Mouse (Mus musculus) thymus, adult 2 months (tissue): ENCODE measurements around the gene Nckap1. TPM values are rescaled to one million over a fixed set of nuclear protein-coding genes. Genes with fewer than 3 reads are reported as not detected.
"Not testable (repeated sequence)": the region's sequence is repeated elsewhere in the genome, so short reads cannot be mapped to it uniquely, and the experiment has no call there.

Experiments used
- DNase-seq: peaks from one replicate; pipeline ENCODE4 v3.0.0; 2021
- H3K27ac ChIP-seq: fragments of 200-500 bp; 2 replicates; pipeline ENCODE4 v1.5.1; 2012; ENCODE audit warnings: low read length, control low read depth; ENCODE audit not compliant: control insufficient read depth, insufficient read depth
- H3K27me3 ChIP-seq: fragments of 200-500 bp; 2 replicates; pipeline ENCODE4 v1.6.1; 2012; ENCODE audit warnings: mild to moderate bottlenecking, low read length, moderate library complexity, mixed read lengths; ENCODE audit not compliant: control insufficient read depth, insufficient read depth
- H3K36me3 ChIP-seq: fragments of 200-500 bp; 2 replicates; pipeline ENCODE4 v1.6.1; 2012; ENCODE audit warnings: mild to moderate bottlenecking, low read length, moderate library complexity; ENCODE audit not compliant: control insufficient read depth, insufficient read depth
- H3K4me1 ChIP-seq: fragments of 200-500 bp; replicated peaks from 2 replicates; pipeline ENCODE4 v1.6.1; 2012; ENCODE audit warnings: low read length; ENCODE audit not compliant: control insufficient read depth, insufficient read depth
- H3K4me3 ChIP-seq: fragments of 200-500 bp; 2 replicates; pipeline ENCODE4 v1.5.1; 2012; ENCODE audit warnings: mild to moderate bottlenecking, low read length, control low read depth, moderate library complexity; ENCODE audit not compliant: control insufficient read depth, insufficient read depth
- CTCF ChIP-seq: fragments of 200-500 bp; IDR thresholded peaks from 2 replicates; pipeline ENCODE4 v1.5.1; 2012; ENCODE audit warnings: mild to moderate bottlenecking, control low read depth, low read length, moderate library complexity, borderline replicate concordance; ENCODE audit not compliant: control insufficient read depth, poor library complexity, insufficient read depth; ENCODE audit errors: extremely low read depth
- POLR2A ChIP-seq: fragments of 200-500 bp; IDR thresholded peaks from 2 replicates; pipeline ENCODE4 v1.6.1; 2012; ENCODE audit warnings: mild to moderate bottlenecking, low read length, control low read depth, moderate library complexity; ENCODE audit not compliant: control insufficient read depth, poor library complexity, insufficient read depth; ENCODE audit errors: extremely low read depth
- WGBS: fragments of 180-500 bp; shearing (Covaris S2); methylation state at CpG from one replicate; pipeline ENCODE4 v1.1.7; 2018; 5-methylcytosine and 5-hydroxymethylcytosine counted together
- polyA plus RNA-seq: library from polyadenylated mRNA; depleted of rRNA; stranded (reverse); fragments of >200 nt; gene quantifications from 2 replicates; pipeline ENCODE4 v1.2.3, GENCODE M21; 2012

Gene Nckap1
- polyA plus RNA-seq, 1 experiment: 9.1 TPM

- WGBS: 62% methylated on average over 3 of the region's 3 CpGs
- H3K4me3 ChIP-seq: no peak overlapping the region
- H3K36me3 ChIP-seq: no peaks in the 10 kb centered on the region
- DNase-seq: no peak
- H3K27me3 ChIP-seq: no peaks in the 10 kb centered on the region
- H3K27ac ChIP-seq: no peak overlapping the region
- H3K4me1 ChIP-seq: no peaks in the 10 kb centered on the region
- TF ChIP-seq CTCF (no peak), POLR2A (no peak)
Measured at GRCm38 (mm10) chr2:80537156-80537555, 44.0 kb downstream of the Nckap1 start.

GRCm38 (mm10) chr2:80536608-80537007 is 44.6 kb downstream of the Nckap1 start:
- no peaks in the 10 kb centered on the region for H3K36me3 ChIP-seq
- no peak for TF ChIP-seq POLR2A
- no peak for TF ChIP-seq CTCF
- no peaks in the 10 kb centered on the region for H3K4me1 ChIP-seq
- H3K4me3 ChIP-seq: no peak overlapping the region
- no peak for DNase-seq
- H3K27ac ChIP-seq: no peak overlapping the region
- no peaks in the 10 kb centered on the region for H3K27me3 ChIP-seq
- WGBS: 33% methylated on average over 2 of the region's 2 CpGs

- Histone ChIP-seq H3K4me1 (no peaks in the 10 kb centered on the region), H3K4me3 (no peak overlapping the region), H3K36me3 (no peaks in the 10 kb centered on the region), H3K27ac (no peak overlapping the region), H3K27me3 (no peaks in the 10 kb centered on the region)
- no peak for DNase-seq
- TF ChIP-seq CTCF (no peak), POLR2A (no peak)
- 35% methylated on average over 9 of the region's 9 CpGs for WGBS
Measured at GRCm38 (mm10) chr2:80524275-80524674, 56.9 kb downstream of the Nckap1 start.

- no peak overlapping the region for H3K4me3 ChIP-seq
- H3K4me1 ChIP-seq: no peaks in the 10 kb centered on the region
- no peaks in the 10 kb centered on the region for H3K36me3 ChIP-seq
- no peak for DNase-seq
- H3K27ac ChIP-seq: no peak overlapping the region
- no peaks in the 10 kb centered on the region for H3K27me3 ChIP-seq
- TF ChIP-seq CTCF (no peak), POLR2A (no peak)
- WGBS: 95% methylated on average over 7 of the region's 7 CpGs
Measured at GRCm38 (mm10) chr2:80506051-80506802, 75.0 kb downstream of the Nckap1 start.

GRCm38 (mm10) chr2:80502132-80502531 is 79.0 kb downstream of the Nckap1 start:
- no peak for DNase-seq
- H3K27me3 ChIP-seq: no peaks in the 10 kb centered on the region
- H3K4me3 ChIP-seq: no peak overlapping the region
- H3K27ac ChIP-seq: no peak overlapping the region
- H3K36me3 ChIP-seq: no peaks in the 10 kb centered on the region
- WGBS: 99% methylated on average over 4 of the region's 4 CpGs
- TF ChIP-seq POLR2A: no peak
- no peak for TF ChIP-seq CTCF
- no peaks in the 10 kb centered on the region for H3K4me1 ChIP-seq

GRCm38 (mm10) chr2:80495304-80495703 is 85.9 kb downstream of the Nckap1 start:
- 94% methylated on average over 7 of the region's 7 CpGs for WGBS
- H3K4me3 ChIP-seq, H3K36me3 ChIP-seq, H3K4me1 ChIP-seq, H3K27me3 ChIP-seq, DNase-seq, H3K27ac ChIP-seq: not testable (repeated sequence)

GRCm38 (mm10) chr2:80486851-80487250 is 94.3 kb downstream of the Nckap1 start:
- Histone ChIP-seq H3K27ac (no peak overlapping the region), H3K4me1 (no peaks in the 10 kb centered on the region), H3K36me3 (no peaks in the 10 kb centered on the region), H3K4me3 (no peak overlapping the region), H3K27me3 (no peaks in the 10 kb centered on the region)
- WGBS: 76% methylated on average over 5 of the region's 5 CpGs
- DNase-seq: no peak
- TF ChIP-seq CTCF (no peak), POLR2A (no peak)
